Mouse (Mus musculus) mouse trophoblast stem cell (cell line): ENCODE data around the gene Syt2.

Experiments
- in situ Hi-C, 2 experiments: fragments of 300-500 bp; cut with MseI, MboI; formaldehyde crosslinking; loops; 2 replicates in 1 of 2; 3 replicates in 1 of 2; pipeline ENCODE4 v1.15.1; 2025

Syt2 gene

DNA sequence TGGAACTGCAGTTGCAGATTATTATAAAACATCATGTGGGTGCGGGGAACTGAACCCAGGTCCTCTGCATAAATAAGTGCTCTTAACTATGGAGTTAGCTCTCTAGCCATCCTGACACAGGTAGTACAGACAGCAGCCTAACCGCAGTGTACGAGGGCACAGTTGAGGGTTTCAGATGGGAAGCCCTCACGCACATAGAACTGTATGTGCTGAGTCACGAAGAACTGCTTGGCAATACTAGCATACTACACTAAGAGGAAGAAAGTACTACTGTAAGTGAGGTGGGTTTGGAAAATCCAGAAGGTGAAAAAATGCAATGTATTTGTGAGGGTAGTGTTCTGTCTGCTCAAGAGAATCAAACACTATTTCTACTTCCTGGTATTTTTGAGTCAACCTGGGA is 123.8 kb downstream of the Syt2 start:
- in situ Hi-C loops, result no loop called here

DNA sequence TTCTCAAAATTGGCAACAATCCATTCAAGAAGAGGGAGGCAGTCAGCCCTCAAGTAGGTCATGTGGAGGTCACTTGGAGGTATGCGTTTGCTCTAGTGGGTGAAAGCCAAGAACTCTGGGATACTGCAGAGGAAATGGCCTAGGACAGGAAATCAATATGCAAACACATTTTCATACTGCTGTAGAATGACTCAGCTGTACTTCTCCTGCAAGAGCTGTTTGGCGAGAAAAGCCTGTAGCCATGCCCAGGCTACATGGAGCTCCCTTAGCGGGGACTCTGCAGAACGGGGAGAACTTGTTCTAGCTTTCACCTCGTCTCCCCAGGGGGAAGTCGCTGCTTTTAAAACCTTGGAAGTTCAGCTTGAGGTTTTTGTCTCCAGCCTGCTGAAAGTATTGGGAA is 124.9 kb downstream of the Syt2 start:
- in situ Hi-C loops, result no loop called here

DNA sequence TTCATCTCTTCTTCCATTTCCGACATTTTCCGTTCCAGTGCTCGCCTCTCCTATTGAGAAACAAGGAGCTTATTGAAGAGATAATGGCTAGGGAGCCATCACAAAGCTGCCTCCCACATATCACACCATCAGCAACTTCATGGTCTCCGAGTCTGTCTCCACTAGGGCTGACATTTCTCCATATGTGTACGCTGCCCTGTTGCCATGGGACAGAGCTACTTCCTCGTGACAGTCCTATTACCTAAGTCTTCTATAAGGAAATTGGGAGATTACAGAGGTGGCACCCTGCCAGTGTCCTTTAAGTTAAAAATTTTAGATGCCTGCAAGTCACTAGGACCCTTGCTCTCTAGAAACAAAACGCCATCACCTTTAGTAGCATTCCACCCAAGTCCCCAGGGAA is 125.5 kb downstream of the Syt2 start:
- in situ Hi-C loops, result no loop called here

DNA sequence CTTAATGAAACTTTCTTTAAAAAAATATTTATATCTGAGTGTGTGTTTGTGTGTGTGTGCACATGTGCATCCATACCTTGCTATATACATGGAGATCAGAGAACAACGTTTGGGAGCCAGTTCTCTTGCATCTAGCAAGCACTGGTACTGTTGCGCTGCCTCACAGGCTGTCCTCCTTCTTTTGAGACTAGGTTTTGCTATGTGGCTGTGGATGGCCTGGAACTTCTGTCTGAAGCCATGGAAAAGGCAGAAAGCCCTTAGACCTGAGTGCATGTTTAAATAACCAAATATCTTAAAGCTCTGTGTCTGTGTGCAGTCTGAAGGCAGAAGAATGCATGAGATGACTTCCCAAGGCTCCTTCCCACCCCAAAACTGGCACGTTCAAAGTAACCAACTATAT is 126.3 kb downstream of the Syt2 start:
- in situ Hi-C loops, result no loop called here

DNA sequence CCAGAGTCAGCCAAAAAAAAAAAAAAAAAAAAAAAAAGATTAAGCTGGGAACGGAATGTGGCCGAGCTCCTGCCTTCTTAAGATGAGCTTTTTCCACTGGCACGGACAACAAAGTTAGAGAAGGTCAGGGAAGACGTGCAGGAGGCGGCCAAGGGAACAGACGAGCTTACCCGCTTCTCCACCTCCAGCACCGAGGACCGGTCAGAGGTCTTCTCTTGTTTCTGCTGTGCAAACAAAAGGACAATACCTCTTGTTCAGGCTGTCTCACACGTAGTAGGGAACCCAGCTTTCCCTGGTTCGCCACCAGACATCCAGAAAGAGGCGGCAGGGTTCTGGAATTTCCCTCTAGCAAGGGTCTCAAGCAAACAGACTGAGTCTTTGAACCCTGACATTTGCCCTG is 126.8 kb downstream of the Syt2 start:
- in situ Hi-C loops, result no loop called here

DNA sequence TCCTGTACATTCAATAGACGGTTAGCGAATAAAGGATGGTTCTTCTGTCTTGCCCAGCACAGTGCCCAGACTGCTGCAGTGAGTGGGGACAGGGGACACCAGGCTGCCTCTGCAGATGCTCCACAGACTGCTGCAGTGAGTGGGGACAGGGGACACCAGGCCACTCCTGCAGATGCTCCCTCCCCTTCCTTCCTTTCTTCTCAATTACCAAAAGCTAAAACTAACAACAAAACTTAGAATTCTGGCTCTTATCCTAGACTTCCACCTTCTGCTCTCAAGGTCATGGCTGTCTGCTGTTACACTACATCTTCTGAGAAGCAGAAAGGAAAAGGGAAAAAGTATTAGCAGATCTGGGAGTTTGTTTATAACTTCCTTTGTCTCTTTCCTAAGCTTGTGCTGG is 127.8 kb downstream of the Syt2 start:
- in situ Hi-C loops, result no loop called here

DNA sequence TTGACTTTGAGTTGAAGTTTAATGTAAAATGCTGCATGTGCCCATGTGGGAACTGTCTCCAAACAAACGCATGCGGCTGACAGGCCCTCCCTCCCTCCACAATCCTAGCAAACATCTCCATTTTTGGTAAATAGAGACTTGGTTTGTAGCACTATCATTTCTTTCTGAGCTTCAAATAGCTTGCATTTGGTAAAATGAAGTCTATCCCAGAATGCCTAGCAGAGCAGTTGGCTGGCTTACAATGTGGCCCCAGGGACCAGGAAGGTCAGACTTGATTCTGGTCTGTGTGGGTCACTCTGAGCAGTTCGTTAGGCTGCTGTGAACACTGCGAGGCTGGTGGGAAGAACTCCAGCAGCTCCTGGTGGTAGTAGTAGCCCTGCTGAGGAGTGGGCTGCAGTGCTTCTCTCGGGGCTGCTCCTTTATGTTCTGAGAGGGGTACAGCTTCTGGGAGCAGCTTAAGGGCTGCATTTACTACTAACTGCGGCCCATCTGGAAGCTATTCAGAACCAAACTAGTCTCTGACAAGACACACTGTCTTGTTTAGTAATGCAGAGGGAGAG is 128.3 kb downstream of the Syt2 start:
- in situ Hi-C loops, result no loop called here

DNA sequence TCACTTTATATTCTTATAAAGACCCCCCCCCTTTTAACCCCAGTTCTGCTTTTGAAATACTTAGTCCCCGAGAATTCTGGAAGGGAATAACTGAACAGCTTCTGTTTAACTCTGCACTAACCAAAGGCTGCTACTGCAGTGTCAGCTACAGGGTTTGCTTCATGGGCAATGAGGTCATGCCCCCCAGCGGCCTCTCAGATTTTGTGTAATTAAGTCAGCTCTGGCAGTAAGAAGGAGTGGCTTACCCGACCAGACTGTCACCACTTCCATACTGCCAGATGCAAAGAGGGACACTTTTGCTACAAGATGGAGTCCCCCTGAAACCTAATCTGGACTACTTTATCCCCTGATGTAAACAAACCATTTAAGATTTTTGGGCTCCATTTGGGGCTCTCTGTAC is 129.2 kb downstream of the Syt2 start:
- in situ Hi-C loops, result no loop called here

DNA sequence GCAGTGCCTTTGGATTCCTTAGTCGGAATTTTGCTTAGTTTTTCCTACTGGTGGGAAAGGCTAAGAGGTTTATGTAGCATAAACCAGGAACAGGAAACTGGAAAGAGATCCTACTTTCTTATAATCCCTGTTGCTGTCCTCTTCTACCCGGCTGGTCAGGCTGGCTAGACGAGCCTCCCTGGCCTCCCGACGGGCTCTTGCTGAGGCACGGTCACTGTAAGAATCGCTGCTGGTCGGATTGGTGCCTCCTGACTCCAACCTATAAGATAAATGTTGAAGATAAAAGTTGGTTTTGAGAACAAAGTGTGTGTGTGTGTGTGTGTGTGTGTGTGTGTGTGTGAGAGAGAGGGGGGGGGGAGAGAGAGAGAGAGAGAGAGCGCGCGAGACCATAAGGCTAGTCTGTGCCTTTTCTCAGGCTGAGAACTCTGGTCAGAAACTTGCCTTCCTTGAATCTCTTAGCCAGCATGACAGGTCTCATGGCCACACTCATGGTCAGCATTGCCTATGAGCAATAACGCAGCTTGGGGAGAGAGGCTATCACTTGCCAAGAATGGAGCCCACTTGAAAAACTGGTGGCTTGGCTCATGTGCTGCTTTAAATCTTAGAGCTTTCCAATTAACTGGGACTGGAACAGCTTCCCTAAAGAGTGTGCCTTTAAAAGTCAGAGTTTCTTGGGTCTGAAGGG is 130.9 kb downstream of the Syt2 start:
- in situ Hi-C loops, result no loop called here

DNA sequence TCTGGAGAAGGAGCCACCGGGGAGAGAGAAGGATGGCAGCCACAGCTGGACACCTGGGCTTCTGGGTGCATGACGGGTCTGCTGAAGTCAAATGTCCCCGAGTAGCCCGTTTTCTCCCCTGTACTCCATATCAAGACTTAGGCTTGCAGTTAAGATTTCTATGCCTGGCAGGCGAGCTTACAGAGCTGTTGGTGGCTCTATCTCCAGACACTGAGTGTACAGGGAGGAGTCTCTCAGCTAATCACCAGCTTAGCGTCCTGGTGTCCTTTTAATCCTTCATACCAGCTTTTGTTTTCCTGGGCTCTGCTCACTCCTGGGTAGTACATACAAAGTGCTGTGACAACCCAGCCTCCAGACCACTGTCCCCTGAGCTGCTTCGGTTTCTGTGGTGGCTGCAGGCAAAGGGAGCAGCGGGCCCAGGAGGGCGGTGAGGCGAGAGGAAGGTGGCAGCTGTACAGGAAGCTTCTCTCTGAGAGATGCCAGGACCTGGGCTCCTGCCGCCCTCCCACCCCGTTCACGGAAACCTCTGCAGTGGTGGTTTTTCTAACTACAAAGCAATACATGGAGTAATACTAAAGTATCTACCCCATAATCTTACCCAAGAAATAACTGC is 131.6 kb downstream of the Syt2 start:
- in situ Hi-C loops, result no loop called here

DNA sequence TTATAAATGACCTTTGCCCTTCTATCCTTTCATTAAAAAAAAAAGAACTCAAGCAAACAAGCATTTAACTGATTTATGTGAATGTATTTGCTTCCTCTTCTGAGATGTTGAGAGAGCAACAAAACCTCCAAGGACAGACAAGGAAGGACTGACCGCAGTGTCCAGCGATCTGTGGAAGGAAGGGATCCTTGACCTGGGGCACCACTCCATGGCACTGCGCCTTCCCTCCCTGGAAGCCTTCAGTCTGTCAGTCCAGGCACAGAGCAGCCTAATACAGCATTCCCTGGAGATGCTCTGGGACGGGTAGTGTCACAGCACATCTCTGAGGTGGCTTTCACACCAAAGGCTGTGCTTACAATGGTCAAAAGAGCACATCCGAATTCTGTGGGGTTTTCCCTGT is 136.3 kb downstream of the Syt2 start:
- in situ Hi-C loops, result no loop called here

DNA sequence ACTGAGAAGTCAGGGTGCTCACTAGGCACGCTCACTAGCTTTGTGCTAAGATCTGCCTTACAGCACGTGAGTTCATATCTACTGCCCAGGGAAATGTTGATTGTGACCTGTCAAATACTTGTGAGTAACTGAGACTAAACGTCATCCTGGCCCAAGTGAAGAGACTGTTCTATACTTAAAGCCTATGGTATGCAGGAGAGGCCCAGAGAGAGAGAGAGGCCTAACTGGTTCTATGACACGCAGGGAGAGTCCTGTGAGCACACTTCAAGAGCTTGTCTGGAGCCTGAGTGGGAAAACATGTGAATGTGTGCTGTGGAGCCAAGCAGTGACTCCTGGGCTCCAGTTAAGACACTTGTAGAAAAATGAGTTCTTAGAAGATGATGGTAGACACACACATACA is 137.5 kb downstream of the Syt2 start:
- in situ Hi-C loops, result no loop called here

DNA sequence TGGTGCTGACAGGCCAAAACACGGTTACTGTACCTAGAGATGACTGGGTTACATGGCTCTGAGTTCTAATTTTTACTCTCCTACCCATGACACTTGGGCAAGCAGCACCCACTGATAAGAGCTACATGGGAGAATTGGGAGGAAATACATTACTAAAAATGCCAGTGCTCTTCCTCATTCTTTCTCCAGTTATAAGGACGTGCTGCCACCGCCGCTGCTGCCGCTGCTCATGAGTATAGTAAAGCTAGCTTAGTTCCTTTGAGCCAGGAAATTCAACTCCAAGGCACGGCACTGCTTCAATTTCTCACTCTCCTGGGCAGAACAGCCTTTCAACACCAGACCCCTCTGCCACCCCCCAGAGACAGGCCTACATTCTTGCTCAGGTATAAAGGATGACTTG is 138.0 kb downstream of the Syt2 start:
- in situ Hi-C loops, result no loop called here

DNA sequence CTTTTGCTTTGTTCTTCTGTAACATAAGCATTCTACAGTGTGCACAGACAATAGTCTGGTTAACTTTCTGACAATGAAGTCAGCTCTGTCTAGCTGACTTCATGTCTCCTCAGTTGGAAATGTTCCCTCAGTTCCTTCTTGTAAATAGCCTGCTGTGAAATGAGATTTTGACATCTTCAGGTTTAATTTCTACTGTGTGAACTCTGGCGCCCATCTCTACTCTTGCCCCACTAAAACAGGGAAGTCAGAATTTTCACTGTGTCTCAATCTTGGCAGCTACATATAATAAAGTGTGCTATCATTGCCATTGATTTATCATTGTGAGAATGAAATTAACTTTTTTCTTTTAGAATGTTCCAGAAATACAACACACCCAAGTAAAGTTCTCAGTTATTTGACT is 138.4 kb downstream of the Syt2 start:
- in situ Hi-C loops, result no loop called here

DNA sequence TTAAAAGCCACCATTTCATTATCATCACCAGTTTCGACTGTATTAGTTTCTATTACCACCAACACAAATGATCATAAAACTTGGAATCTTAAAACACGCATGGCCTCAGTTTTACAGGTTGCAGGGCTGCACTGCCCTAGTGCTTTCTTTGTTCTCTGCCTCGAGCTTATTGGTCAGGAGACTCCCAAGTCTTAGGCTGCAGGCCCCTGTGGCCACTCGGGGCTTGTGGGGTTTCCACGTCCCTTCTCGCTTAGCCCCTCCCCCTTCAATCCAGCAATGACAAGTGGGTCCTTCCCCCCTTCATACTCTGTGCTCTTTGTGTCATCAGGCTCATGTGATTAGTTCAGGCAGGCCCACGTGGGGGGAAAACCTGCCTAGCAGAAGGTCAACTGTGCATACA is 141.6 kb downstream of the Syt2 start:
- in situ Hi-C loops, result no loop called here

DNA sequence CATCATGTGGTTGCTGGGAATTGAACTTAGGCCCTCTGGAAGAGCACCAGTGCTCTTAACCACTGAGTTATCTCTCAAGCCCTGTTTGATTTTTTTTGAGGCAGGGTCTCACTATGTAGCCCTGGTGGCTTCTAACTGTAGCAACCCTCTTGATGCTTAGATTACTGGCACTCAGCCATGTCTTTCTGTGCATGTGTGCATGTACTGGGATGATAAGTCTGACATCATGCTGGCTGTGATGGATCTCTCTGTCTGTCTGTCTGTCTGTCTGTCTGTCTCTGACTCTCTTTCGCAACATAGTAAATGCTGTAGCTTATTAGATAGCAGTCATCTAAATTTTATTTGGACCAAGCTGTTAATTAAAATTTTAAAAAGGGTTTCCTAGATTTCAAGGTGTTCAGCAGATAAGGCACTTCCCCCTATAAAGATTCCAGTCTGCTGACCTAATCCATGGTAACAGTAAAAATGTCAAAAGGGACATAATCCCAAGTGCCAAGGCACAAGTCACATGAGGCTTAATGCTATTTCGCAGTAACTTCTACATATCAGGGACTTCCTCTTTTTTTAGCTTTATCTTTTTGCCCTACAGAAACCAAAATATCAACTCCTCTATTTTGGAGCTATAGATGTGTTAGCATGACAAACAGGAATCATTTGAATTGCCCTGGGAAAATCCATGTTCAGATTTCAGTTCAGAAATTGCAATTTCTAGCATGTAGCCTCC is 144.4 kb downstream of the Syt2 start:
- in situ Hi-C loops, result no loop called here

DNA sequence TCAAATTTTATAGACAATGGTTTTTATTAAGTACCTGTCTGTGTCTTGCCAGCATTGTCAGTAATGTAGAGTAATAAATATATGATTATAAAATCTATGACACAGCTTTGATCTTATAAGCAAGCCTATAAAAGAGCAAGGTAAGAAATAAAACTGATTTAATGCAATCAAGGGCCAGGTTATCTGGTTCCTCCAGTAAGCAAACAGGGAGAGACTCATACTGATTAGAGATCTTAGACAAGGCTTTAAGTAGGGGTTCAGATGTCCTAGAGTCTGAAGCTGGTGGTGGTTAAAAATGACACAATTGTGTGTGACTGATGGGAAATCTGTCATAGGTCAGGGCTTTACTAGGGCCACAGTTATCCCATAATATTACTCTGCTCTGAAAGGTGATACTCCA is 145.0 kb downstream of the Syt2 start:
- in situ Hi-C loops, result no loop called here

DNA sequence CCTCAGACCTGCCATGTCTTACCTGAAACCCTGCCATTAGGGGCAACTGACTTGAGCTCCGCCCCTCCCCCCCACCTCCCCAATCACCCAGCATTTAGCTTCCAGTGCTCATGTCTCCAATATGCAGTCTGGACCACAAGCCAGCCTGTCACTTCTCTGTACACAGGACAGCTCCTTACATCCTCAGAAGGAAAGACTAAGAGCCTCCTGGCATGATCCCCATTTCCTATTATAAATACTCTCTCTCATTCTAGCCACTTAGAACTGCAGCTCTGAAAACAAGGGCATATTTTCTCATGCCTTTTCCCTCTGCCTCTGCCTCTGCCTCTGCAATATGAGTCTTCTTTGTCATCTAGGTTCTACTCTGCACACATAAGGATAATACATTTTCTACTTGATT is 149.6 kb downstream of the Syt2 start:
- in situ Hi-C loops, result no loop called here

DNA sequence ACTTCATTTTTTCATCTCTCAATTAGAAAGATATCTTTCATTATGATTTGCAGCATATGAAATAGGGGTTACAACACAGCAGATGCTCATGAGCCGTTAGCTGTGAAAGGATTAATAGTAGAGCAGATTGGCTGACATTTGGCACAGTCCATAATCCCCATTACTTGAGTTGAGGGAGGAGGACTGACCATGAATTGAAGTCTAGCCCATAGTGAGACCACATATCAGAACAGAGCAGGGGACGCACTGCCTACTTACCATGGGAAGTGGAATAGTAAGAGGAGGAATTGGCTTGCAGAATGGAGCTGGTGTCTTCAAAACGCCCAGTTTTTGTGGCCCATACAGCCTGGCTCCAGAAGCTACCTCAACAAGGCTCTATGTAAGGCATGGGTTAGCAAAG is 150.1 kb downstream of the Syt2 start:
- in situ Hi-C loops, result no loop called here

DNA sequence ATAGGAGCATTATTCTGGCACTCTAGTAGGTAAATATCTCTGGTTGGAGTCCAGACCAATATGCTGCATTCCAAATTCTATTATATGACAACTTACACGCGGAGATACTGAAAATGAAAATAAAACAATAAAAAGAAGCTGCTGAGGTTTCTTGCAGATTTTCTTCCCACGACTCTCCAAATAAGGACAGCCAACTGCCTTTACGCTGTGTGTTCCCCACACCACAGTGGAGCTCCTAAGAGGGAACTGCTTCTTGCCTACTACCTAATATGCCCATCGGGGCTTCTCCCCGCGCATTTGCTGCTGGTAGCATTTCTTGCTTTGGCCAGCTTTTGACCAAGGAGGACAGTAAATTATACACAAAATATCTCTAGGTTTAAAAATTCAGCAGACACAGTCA is 155.3 kb downstream of the Syt2 start:
- in situ Hi-C loops, result no loop called here

DNA sequence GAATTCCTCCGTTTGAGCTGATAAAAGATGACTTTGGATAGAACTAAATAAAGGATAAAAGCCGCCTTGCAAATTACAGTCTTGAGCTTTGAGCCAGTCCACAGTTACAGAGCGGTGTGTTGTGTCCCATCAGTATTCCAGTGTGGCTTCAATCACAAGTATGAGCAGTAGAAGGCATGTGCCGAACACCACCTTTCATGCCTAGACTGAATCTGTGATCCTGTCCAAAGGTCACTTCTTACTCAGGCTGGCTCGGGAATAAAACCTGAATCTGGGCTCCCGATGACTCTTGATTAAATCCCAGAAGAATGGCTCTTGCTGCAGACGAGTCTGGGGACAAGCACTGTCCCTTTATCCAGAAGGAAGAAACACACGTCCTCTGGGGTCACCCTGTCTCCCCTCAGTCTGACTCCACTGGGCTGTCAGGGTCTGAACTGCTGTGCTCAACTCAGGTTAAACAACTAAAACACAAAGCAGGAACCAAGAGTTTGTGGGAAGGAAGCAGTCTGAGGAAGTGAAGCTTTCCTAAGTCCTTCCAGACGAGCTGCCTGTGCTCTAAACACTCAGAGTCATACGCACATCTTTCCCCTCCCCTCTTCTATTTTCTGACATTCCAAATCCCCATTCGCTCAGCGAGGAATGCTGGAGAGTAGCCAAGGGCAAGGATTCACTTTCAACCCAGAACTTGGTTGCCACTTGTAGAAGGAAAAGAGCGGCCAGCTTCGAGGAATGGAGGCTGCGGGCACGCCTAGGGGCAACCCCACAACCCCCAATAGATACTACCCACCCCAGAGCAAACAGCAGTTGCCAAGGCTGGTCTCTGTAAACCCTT is 157.0 kb downstream of the Syt2 start:
- in situ Hi-C loops, result no loop called here

DNA sequence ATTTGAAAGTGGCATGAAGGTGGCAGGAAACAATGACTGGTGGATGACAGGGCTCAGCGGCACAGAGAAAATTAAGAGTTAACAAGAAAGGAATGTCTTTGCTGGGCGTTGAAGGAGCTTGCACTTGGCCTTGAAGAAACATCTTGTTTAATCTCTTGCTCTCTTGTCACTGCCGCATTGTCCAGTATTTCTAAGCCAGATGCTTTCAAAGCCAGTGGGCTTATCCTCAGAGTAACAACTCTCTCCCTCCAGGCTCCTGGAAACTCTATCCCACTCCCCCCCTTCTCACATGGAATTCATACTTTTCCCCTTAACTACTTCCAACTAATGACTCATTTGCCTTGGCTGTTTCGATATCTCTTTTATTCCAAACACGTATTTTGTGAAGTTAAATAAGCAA is 157.9 kb downstream of the Syt2 start:
- in situ Hi-C loops, result no loop called here
